Mouse (Mus musculus): ENCODE data around the gene Grwd1. TPM values are rescaled to one million over a fixed set of nuclear protein-coding genes. Genes with fewer than 3 reads are reported as not detected.
"Not testable (repeated sequence)": the region's sequence is repeated elsewhere in the genome, so short reads cannot be mapped to it uniquely, and the experiment has no call there.

Gene Grwd1
- 10 to 100 TPM; 24.8 to 31.5 (median 30.0) TPM for total RNA-seq (2022)

DNA sequence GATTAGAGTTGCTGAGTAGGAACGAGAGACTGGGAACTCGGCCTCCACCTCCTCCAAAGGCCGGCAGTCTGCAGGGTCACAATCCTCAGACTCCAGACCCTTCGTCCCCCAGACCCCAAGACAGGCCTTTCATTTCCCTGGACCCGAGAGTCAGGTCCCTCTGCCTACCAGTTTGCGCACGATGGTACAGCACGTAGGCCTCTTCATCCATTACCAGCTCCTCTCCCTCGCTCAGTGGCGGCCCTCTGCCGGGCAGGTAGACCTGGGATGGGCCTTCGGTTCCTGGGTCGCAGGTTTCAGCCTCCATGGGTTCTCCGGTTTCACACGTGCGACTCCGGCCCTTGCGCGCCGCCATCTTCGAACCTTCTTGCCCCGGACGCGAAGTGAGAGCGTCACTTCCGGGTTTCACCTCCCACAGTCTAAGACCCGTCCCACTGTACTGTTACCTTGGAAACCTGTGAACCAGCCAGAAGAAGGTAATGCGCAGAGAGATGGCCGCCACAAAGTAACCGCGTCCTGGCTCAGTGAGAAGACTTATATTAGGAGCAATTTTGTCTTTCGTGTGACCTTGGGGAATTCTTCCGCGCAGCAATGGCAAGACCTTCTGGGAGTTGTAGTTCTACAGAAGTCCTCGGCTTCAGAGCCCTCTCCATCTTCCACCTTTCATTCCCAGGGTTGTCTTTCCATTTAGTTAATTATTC, at the start of gene Grwd1:
TSS of gene Grwd1 (minus strand) at position 518 of the 701 bp plus-strand sequence.
- peak; percentile 81 for DNase-seq

GRCm38 (mm10) chr7:45880531-45880930, 49.8 kb upstream of the Grwd1 start:
- no peak for DNase-seq

- DNase-seq = not testable (repeated sequence)
Observed at GRCm38 (mm10) chr7:45878278-45878677, 47.5 kb upstream of the Grwd1 start, which contains the start of gene Grin2d. Gene Grin2d, minus strand, starts transcription at chr7:45878378.

- DNase-seq = no peak
Observed at GRCm38 (mm10) chr7:45876895-45877294, 46.2 kb upstream of the Grwd1 start.

GRCm38 (mm10) chr7:45873061-45873947, 42.6 kb upstream of the Grwd1 start:
- DNase-seq = peak; percentile 50

GRCm38 (mm10) chr7:45872624-45873023, 41.9 kb upstream of the Grwd1 start, which contains the start of gene Kdelr1:
Gene Kdelr1, plus strand, starts transcription at chr7:45872772.
- peak; percentile 81 for DNase-seq

DNA sequence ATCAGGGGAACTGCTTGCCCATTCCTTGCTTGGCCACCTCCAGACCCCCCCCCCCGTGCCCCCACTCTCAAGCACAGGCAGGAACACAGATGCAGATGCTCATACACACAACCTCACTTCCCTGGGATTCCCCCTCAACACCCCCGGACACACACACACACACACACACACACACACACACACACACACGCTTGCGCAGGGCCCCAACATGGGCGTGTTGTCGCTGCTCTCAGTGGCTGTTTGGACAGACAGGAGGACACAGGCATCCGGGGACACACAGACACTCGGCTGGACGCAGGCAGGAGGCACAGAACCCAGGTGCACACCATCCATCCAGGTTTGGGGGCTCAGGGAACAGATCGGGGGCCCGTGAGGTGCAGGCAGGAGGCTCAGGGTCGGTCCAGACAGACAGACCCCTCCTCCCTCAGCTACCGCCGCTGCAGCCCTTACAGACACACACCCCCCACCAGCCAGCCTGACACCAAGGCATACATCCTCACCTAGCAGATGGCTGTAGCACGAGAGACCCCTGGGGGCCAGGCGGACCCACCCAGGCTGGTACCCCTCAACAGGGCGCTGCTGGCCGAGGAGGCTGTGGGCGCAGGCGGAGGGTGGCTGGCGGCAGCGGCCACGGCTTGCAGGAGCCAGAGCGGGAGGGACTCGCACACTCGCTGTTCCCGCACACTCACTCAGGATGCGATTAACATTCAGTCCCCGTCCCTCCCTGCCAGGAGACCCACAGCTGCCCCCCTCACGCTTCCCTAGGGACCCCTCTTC, 39.7 kb upstream of the Grwd1 start:
- DNase-seq = no peak

DNA sequence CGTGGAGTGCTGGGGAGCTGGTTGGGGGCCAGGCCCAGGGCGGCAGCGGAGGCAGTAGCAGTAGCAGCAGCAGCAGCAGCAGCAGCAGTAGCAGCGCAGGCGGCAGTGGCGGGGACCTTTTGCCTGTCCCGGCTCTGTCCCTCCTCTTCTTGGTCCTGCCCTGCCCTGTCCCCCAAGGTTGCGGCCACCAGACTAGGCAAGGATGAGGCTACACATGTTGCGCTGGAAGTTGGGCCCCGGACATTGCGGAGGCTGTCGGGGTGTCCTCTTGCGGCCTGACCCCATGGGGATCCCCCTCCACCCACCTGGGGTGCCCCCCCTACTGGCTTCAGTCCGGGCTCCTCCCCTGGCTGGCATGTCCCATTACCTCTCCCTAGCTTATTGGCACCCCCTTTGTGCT, 39.0 kb upstream of the Grwd1 start:
- no peak for DNase-seq

GRCm38 (mm10) chr7:45869107-45869670, 38.4 kb upstream of the Grwd1 start:
- DNase-seq = no peak

- no peak for DNase-seq
Observed at GRCm38 (mm10) chr7:45867871-45868270, 37.1 kb upstream of the Grwd1 start.

- DNase-seq = peak; percentile 87
Observed at GRCm38 (mm10) chr7:45865925-45866910, 35.5 kb upstream of the Grwd1 start.

DNA sequence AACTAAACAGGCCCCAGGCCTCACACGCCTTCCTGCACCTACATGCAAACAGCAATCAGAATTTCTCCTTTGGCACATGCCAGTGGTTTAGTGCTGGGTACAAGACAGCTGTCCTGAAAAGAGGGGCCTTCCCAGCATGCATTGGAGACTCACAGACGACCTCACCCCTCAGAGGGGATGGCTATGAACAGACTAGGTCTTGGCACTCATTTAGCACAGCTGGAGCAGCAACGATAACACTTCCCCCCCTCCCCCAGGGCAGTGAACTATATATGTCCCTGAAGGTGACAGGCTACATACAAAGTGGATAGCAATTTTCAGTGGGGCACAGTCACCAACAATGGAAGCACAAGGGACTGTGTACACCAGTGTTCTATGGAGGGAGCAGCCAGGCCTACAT, 33.7 kb upstream of the Grwd1 start:
- DNase-seq = no peak

DNA sequence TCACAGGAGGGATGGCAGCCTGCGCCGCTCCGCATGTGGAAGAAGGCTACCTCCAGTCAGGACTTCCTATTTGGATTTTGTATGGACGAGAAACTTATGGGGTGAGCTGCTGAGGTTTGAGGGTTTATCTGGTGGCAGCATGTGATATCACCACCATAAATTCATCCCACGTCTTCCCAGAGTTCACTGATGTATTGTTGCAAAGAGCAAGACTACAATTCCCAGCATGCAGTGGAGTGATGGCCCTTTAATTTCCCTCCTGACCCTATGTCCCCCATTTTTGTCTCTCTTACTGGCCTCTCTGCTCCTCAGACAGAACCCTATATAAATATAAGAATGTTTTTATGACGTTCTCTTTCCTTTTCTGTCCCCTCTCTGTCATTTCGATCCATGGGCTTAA, 32.1 kb upstream of the Grwd1 start:
- no peak for DNase-seq

DNA sequence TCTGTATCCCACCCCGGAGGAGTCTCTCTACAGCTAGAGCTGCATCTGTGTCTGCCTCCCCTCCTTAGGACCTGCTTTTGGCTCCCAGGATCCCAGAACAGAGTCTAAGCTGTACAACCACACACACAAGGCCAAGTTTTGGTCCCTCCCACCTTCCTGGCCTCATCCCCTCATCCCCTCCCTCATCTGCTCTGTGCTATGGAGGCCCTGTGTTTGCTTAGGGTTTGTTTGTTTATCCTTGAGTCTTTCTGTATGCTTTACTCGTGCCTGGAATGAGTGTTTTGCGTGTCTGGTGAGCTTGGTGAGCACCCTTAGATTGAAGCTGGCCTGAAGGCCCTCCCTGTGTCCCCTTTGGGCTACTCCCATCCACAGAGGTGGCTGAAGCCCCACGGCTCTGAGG, 28.3 kb upstream of the Grwd1 start:
- DNase-seq = no peak

DNA sequence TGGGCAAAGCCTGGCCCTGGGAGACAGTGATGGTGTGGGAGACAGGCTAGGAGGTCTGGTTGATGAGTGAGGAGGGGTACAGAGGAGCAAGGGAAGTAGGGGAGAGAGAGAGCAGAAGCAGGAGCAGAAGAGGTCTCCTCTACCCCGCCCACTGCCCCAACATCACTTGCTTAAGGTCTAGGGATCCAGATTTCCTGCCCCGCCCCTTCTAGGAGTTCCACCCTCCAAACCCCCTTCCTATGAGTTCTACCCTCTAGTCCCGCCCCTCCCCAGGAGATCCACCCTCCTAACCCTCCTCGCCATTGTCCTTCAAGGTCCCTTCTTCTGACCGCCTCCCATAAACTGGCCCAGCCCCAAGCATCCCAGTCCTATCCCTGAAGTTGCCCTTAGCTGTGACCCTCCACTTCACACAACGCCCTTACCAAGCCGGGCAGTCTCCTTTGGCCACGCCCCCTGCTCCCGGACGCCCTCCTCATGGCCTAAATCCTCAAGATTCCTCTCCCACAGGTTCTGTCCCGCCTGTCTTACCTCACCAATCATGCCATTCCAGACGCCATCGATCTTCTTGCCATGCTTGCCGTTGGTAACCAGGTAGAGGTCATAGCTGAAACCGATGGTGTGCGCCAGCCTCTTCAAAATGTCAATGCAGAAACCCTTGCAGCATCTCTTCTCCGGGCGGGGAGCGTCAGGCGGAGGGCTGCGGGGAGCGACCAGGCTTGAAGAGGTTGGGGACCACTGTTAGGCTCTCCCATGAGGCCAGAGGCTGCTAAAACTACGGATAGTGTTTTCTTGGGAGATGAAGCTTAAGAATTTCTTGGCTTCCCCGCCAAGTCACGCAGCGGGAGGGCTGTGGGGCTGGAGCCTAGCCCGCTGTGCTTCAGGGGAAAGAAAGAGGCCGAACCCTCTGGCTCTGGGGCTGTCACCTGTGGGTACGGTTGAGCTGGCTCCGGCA, 26.5 kb upstream of the Grwd1 start:
- no peak for DNase-seq

GRCm38 (mm10) chr7:45853089-45853488, 22.3 kb upstream of the Grwd1 start:
- DNase-seq = no peak

GRCm38 (mm10) chr7:45850661-45851060, 19.9 kb upstream of the Grwd1 start:
- DNase-seq = no peak

GRCm38 (mm10) chr7:45848447-45849027, 17.8 kb upstream of the Grwd1 start:
- no peak for DNase-seq

- DNase-seq = no peak
Observed at GRCm38 (mm10) chr7:45842950-45843744, 12.4 kb upstream of the Grwd1 start.
